Mouse (Mus musculus) heart, embryonic 10.5 days (tissue): Measurements from ENCODE around the gene Iqgap3. TPM values are rescaled to one million over a fixed set of nuclear protein-coding genes. Genes with fewer than 3 reads are reported as not detected.

Experiments
- DNase-seq: peaks from one replicate; pipeline ENCODE4 v3.0.0-alpha.2; 2017; ENCODE audit warnings: low spot score
- H3K27ac ChIP-seq: fragments of 300-500 bp; sonication (generic); 2 replicates; pipeline ENCODE4 v1.5.1; 2016; ENCODE audit warnings: mild to moderate bottlenecking
- H3K27me3 ChIP-seq: fragments of 300-500 bp; sonication (generic); 2 replicates; pipeline ENCODE4 v1.6.1; 2016; ENCODE audit warnings: mild to moderate bottlenecking; ENCODE audit not compliant: poor library complexity, insufficient read depth, severe bottlenecking
- H3K36me3 ChIP-seq: fragments of 300-500 bp; sonication (generic); 2 replicates; pipeline ENCODE4 v1.6.1; 2016; ENCODE audit warnings: mild to moderate bottlenecking, moderate library complexity
- H3K4me1 ChIP-seq: fragments of 300-500 bp; sonication (generic); 2 replicates; pipeline ENCODE4 v1.6.1; 2016; ENCODE audit warnings: mild to moderate bottlenecking
- H3K4me3 ChIP-seq: fragments of 300-500 bp; sonication (generic); 2 replicates; pipeline ENCODE4 v1.5.1; 2016; ENCODE audit warnings: mild to moderate bottlenecking, moderate library complexity
- H3K9me3 ChIP-seq: fragments of 300-500 bp; sonication (generic); 2 replicates; pipeline ENCODE4 v1.6.1; 2016; ENCODE audit warnings: mild to moderate bottlenecking, moderate library complexity
- WGBS: fragments of 180-500 bp; shearing (Covaris S2); methylation state at CpG from one replicate; pipeline ENCODE4 v1.1.7; 2016; 5-methylcytosine and 5-hydroxymethylcytosine counted together
- polyA plus RNA-seq: library from polyadenylated mRNA; unstranded; fragments of >200 nt; fragmentation: Nextera tagmentation; extraction: Ambion mirVana; gene quantifications from 2 replicates; pipeline ENCODE4 v1.2.1, GENCODE M21; 2016

The Iqgap3 gene
- polyA plus RNA-seq, 1 experiment from 2014 or later = 22.0 TPM

GRCm38 (mm10) chr3:88133187-88133771 lies 51.5 kb downstream of the Iqgap3 start:
- whole genome bisulfite sequencing = 30% methylated on average over 4 of the region's 4 CpGs
- Histone ChIP-seq H3K27ac (peak overlapping the region; percentile 84), H3K4me3 (peak overlapping the region; percentile 19), H3K27me3 (no peaks in the 10 kb centered on the region), H3K36me3 (no peaks in the 10 kb centered on the region), H3K9me3 (no peaks in the 10 kb centered on the region), H3K4me1 (peaks cover 33% of the 10 kb centered on the region)
- DNase-seq = no peak

- peaks cover 61% of the 10 kb centered on the region for H3K4me1 ChIP-seq
Measured at GRCm38 (mm10) chr3:88136346-88136745, 54.6 kb downstream of the Iqgap3 start.

DNA sequence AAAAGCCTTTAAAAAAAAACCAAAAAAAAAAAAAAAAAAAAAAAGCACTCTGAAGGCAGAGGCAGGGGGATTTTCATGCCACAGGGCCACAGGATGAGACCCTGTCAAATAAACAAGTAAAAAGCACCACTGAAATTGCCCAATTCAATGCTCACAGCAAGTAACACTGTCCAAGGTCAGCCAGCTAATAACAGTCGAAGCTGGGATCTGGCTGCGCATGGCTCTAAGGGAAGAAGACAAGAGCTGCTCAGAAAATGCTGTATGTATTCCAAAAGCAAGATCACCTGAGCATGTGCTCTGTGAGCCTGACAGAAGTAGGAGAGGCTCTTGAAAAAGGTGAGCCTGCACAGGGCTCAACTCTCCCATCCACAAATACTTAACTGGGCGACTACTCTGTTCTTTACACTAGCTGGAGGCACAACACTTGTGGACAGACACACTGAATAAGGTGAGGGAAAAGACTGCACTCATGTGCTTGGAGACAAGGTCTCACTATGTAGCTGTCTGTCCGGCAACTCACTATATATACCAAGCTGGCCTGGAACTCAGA lies 55.2 kb downstream of the Iqgap3 start:
- H3K9me3 ChIP-seq = no peaks in the 10 kb centered on the region
- no peaks in the 10 kb centered on the region for H3K27me3 ChIP-seq
- no peaks in the 10 kb centered on the region for H3K36me3 ChIP-seq
- no peak for DNase-seq
- WGBS = 85% methylated on average over 4 of the region's 4 CpGs
- peak overlapping the region; percentile 95 for H3K27ac ChIP-seq
- peak overlapping the region; percentile 89 for H3K4me3 ChIP-seq
- peaks cover 64% of the 10 kb centered on the region for H3K4me1 ChIP-seq

More at GRCm38 (mm10) chr3:88136346-88136745, 54.6 kb downstream of the Iqgap3 start:
- no peak for DNase-seq
- Histone ChIP-seq H3K36me3 (no peaks in the 10 kb centered on the region), H3K27me3 (no peaks in the 10 kb centered on the region), H3K27ac (no peak overlapping the region), H3K4me3 (no peak overlapping the region), H3K9me3 (no peaks in the 10 kb centered on the region)
- 84% methylated on average over 9 of the region's 9 CpGs for WGBS

- Histone ChIP-seq H3K36me3 (no peaks in the 10 kb centered on the region), H3K9me3 (no peaks in the 10 kb centered on the region), H3K4me1 (peaks cover 64% of the 10 kb centered on the region), H3K27me3 (no peaks in the 10 kb centered on the region), H3K27ac (peak overlapping the region; percentile 95), H3K4me3 (peak overlapping the region; percentile 89)
- no peak for DNase-seq
- WGBS = 9% methylated on average over 3 of the region's 3 CpGs
Measured at GRCm38 (mm10) chr3:88137821-88138220, 56.0 kb downstream of the Iqgap3 start.

DNA sequence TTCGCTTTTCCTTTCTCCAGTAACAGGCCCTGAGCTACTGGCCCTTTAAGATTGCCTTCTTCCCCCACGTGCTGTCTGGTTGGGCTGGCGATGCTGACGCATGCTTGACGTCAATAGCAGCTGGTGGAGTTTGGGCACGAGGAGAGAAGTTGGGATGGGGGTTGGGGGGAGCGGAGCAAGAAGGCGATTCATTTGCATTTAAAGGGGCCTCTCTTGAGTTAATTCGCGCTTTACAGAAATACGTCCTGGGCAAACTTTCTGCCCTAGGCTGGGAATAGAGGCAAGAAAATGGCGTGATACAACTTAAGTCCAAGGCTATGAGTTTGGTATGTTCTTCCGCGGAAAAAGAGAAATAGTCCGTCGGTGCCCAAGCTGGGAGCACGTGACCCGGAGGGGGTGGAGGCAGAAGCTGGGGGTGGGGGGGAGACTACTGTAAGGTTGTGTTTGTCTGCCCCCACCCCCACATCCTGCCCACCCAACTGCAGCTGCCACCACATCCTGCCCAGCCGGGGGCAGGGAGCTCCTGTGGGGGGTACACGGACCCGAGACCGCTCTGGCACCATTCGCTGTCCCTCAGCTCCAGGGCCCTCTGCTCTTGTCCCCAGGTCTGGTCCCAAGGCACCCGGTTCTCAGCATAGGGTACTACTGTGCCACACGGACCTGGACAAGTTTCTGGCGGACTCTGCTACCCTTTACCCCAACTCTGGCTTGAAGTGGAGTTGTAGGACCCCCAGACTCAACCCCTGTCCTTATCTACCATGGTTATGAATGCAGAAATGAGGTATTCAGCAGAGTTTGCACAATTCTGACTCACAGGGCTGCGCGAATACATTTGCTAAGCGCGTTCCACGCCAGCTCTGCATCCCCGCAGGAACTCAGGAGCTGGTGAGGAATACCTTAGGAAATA lies 56.8 kb downstream of the Iqgap3 start:
- H3K27ac ChIP-seq = peak overlapping the region; percentile 95
- H3K9me3 ChIP-seq = no peaks in the 10 kb centered on the region
- H3K4me1 ChIP-seq = peaks cover 59% of the 10 kb centered on the region
- no peaks in the 10 kb centered on the region for H3K36me3 ChIP-seq
- WGBS = under 1% methylated on average over 32 of the region's 32 CpGs
- H3K4me3 ChIP-seq = peak overlapping the region; percentile 89
- no peaks in the 10 kb centered on the region for H3K27me3 ChIP-seq
- peak; percentile 98 for DNase-seq

DNA sequence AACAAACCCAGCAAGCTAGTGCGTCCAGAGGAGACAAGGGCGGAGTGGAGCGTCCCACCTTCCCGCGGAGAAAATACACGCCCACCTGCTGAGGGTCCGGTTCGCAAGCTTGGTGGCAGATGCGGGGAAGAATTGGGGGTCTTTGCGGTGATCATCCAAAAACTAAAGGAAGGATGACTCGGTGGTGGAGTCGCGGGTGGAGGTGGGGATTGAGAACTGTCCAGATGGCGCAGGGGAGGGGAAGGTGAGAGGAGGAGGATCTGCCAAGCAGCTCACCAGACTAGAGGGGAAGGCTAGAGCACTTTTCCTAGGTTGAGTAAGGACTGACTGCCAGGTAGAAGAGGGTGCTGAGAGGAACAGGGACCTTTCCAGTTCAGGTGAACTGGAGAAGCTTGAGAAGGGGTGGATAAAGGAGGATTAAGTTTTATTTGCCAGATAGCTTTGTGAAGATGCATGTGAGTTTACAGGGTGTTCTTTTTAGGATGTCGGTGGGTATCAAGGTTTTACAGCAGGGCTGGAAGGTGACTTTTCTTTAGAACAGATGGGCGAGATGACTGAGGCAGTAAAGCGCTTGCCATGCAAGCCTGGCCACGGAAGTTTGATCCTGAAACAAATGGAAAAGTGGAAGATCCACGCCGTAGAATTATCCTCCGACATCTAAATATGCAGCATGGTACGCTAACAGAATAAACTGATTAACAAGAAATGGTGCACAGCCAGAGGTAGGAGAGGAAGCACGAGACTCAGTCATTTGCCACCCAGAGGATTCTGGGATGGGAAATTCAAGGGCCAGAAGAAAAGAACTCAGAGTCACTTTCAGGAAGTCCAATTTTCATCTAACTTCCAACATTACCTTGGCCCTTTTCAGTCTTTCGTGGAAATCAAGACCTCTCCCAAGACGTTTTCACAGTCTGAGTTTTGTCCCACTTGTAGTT lies 57.7 kb downstream of the Iqgap3 start:
- H3K4me1 ChIP-seq = peaks cover 61% of the 10 kb centered on the region

GRCm38 (mm10) chr3:88140178-88140902 lies 58.6 kb downstream of the Iqgap3 start:
- Histone ChIP-seq H3K4me1 (peaks cover 69% of the 10 kb centered on the region), H3K9me3 (no peaks in the 10 kb centered on the region), H3K36me3 (no peaks in the 10 kb centered on the region), H3K27ac (peak overlapping the region; percentile 95), H3K27me3 (no peaks in the 10 kb centered on the region), H3K4me3 (peak overlapping the region; percentile 89)
- DNase-seq = peak; percentile 80
- WGBS = 7% methylated on average over 11 of the region's 11 CpGs

More for the DNA sequence above, 57.7 kb downstream of the Iqgap3 start:
- Histone ChIP-seq H3K27ac (peak overlapping the region; percentile 95), H3K36me3 (no peaks in the 10 kb centered on the region), H3K4me3 (peak overlapping the region; percentile 89), H3K27me3 (no peaks in the 10 kb centered on the region), H3K9me3 (no peaks in the 10 kb centered on the region)
- DNase-seq = no peak
- WGBS = 17% methylated on average over 25 of the region's 25 CpGs

GRCm38 (mm10) chr3:88140903-88141430 lies 59.2 kb downstream of the Iqgap3 start:
- Histone ChIP-seq H3K36me3 (0 out of 2 replicates have a peak, but pooled peaks cover 1% of the 10 kb centered on the region), H3K9me3 (no peaks in the 10 kb centered on the region), H3K27me3 (no peaks in the 10 kb centered on the region), H3K4me1 (peaks cover 75% of the 10 kb centered on the region), H3K27ac (peak overlapping the region; percentile 95), H3K4me3 (peak overlapping the region; percentile 89)
- 33% methylated on average over 6 of the region's 6 CpGs for WGBS
- DNase-seq = no peak

DNA sequence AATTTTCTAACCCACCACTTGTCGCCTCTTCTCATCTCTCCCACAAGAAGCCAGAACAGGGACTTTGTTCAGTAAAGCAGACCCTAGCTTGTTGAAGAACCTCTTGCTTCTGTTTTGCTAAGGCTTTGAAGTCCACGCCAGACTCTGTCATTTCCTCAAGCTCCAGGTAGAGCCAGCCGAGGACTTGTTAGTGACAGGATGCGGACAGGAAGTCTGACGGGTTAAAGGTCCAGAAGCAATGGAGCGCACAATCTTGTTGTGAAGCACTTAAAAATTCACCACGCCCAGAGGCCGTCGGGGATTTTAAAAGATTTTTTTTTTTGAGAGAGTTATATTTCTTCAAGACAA lies 59.6 kb downstream of the Iqgap3 start:
- DNase-seq = no peak
- Histone ChIP-seq H3K27ac (peak overlapping the region; percentile 95), H3K36me3 (0 out of 2 replicates have a peak, but pooled peaks cover 2% of the 10 kb centered on the region), H3K27me3 (no peaks in the 10 kb centered on the region), H3K4me3 (peak overlapping the region; percentile 89), H3K4me1 (peaks cover 80% of the 10 kb centered on the region), H3K9me3 (no peaks in the 10 kb centered on the region)
- 7% methylated on average over 9 of the region's 9 CpGs for WGBS

GRCm38 (mm10) chr3:88141787-88142523 lies 60.2 kb downstream of the Iqgap3 start, which contains the start of gene Mef2d:
Gene Mef2d (plus strand): TSS chr3:88142372.
- Histone ChIP-seq H3K9me3 (no peaks in the 10 kb centered on the region), H3K4me3 (peak within 1 kb of the TSS; percentile 89), H3K4me1 (peaks cover 84% of the 10 kb centered on the region), H3K27me3 (no peaks in the 10 kb centered on the region), H3K36me3 (0 out of 2 replicates have a peak, but pooled peaks cover 2% of the 10 kb centered on the region), H3K27ac (peak within 1 kb of the TSS; percentile 95)
- 1% methylated on average over 52 of the region's 52 CpGs for WGBS
- DNase-seq = peak; percentile 98

- Histone ChIP-seq H3K27me3 (no peaks in the 10 kb centered on the region), H3K4me3 (peak overlapping the region; percentile 89), H3K27ac (peak overlapping the region; percentile 95), H3K9me3 (no peaks in the 10 kb centered on the region), H3K4me1 (peaks cover 84% of the 10 kb centered on the region), H3K36me3 (peaks cover 2% of the 10 kb centered on the region; the same call in 1 of the 2 replicates)
- under 1% methylated on average over 56 of the region's 57 CpGs for WGBS
- no peak for DNase-seq
Measured at GRCm38 (mm10) chr3:88142546-88142915, 60.8 kb downstream of the Iqgap3 start.
